Mouse (Mus musculus): ENCODE measurements around the gene Bglap2. TPM values are rescaled to one million over a fixed set of nuclear protein-coding genes. Genes with fewer than 3 reads are reported as not detected.
"Not testable (repeated sequence)": the region's sequence is repeated elsewhere in the genome, so short reads cannot be mapped to it uniquely, and the experiment has no call there.

Gene Bglap2
- polyA plus RNA-seq, 1 experiment, result not detected

- Histone ChIP-seq H3K4me3 (ENCODE audit: insufficient read depth, low read depth, low read length) (no peak overlapping the region), H3K4me1 (ENCODE audit: control insufficient read depth, insufficient read depth, low read length) (no peaks in the 10 kb centered on the region), H3K27ac (ENCODE audit: insufficient read depth, low read depth, low read length) (no peak overlapping the region), H3K36me3 (ENCODE audit: control insufficient read depth, insufficient read depth, low read length) (no peaks in the 10 kb centered on the region), H3K27me3 (replicated peaks; ENCODE audit: control insufficient read depth, insufficient read depth, low read length) (no peaks in the 10 kb centered on the region)
- 79% methylated on average over 9 of the region's 9 CpGs for WGBS
- DNase-seq, result no peak
- TF ChIP-seq CTCF (conservative IDR thresholded peaks at IDR 0.05; ENCODE audit: insufficient read depth, insufficient read length, low read depth, low read length) (no peak), POLR2A (IDR thresholded peaks at IDR 0.05; ENCODE audit: low read depth, low read length) (no peak)
These were observed 15.4 kb upstream of the Bglap2 start for GRCm38 (mm10) chr3:88393776-88394375.

GRCm38 (mm10) chr3:88384364-88384763 is 5.9 kb upstream of the Bglap2 start, which contains the start of gene Bglap:
TSS of gene Bglap (minus strand) at chr3:88384464.
- WGBS, result 75% methylated on average over 5 of the region's 5 CpGs
- H3K27me3 ChIP-seq (replicated peaks; ENCODE audit: control insufficient read depth, insufficient read depth, low read length), result no peaks in the 10 kb centered on the region
- no peak within 1 kb of the TSS for H3K4me3 ChIP-seq (ENCODE audit: insufficient read depth, low read depth, low read length)
- no peak within 1 kb of the TSS for H3K27ac ChIP-seq (ENCODE audit: insufficient read depth, low read depth, low read length)
- no peaks in the 10 kb centered on the region for H3K4me1 ChIP-seq (ENCODE audit: control insufficient read depth, insufficient read depth, low read length)
- DNase-seq, result no peak
- H3K36me3 ChIP-seq (ENCODE audit: control insufficient read depth, insufficient read depth, low read length), result no peaks in the 10 kb centered on the region
- no peak for TF ChIP-seq CTCF (conservative IDR thresholded peaks at IDR 0.05; ENCODE audit: insufficient read depth, insufficient read length, low read depth, low read length)
- no peak for TF ChIP-seq POLR2A (IDR thresholded peaks at IDR 0.05; ENCODE audit: low read depth, low read length)

- H3K27ac ChIP-seq (ENCODE audit: insufficient read depth, low read depth, low read length); H3K4me1 ChIP-seq (ENCODE audit: control insufficient read depth, insufficient read depth, low read length); H3K36me3 ChIP-seq (ENCODE audit: control insufficient read depth, insufficient read depth, low read length); DNase-seq; H3K4me3 ChIP-seq (ENCODE audit: insufficient read depth, low read depth, low read length); H3K27me3 ChIP-seq (replicated peaks; ENCODE audit: control insufficient read depth, insufficient read depth, low read length): not testable (repeated sequence)
- 48% methylated on average over 3 of the region's 7 CpGs for WGBS
These were observed 3.9 kb upstream of the Bglap2 start for GRCm38 (mm10) chr3:88382383-88382782.

- peak; percentile 38 for DNase-seq
- H3K27me3 ChIP-seq (replicated peaks; ENCODE audit: control insufficient read depth, insufficient read depth, low read length); H3K36me3 ChIP-seq (ENCODE audit: control insufficient read depth, insufficient read depth, low read length); H3K4me3 ChIP-seq (ENCODE audit: insufficient read depth, low read depth, low read length); H3K4me1 ChIP-seq (ENCODE audit: control insufficient read depth, insufficient read depth, low read length); H3K27ac ChIP-seq (ENCODE audit: insufficient read depth, low read depth, low read length): not testable (repeated sequence)
- WGBS, result 14% methylated on average over 21 of the region's 22 CpGs
These were observed 3.2 kb upstream of the Bglap2 start for GRCm38 (mm10) chr3:88381389-88382315.

GRCm38 (mm10) chr3:88376644-88377043 is 1.9 kb downstream of the Bglap2 start:
- 42% methylated on average over 7 of the region's 7 CpGs for WGBS

GRCm38 (mm10) chr3:88375750-88376626 is 2.5 kb downstream of the Bglap2 start:
- H3K4me3 ChIP-seq (ENCODE audit: insufficient read depth, low read depth, low read length); H3K36me3 ChIP-seq (ENCODE audit: control insufficient read depth, insufficient read depth, low read length); H3K27me3 ChIP-seq (replicated peaks; ENCODE audit: control insufficient read depth, insufficient read depth, low read length); H3K4me1 ChIP-seq (ENCODE audit: control insufficient read depth, insufficient read depth, low read length); H3K27ac ChIP-seq (ENCODE audit: insufficient read depth, low read depth, low read length): not testable (repeated sequence)
- peak; percentile 49 for DNase-seq
- 12% methylated on average over 19 of the region's 19 CpGs for WGBS

More at GRCm38 (mm10) chr3:88376644-88377043, 1.9 kb downstream of the Bglap2 start:
- DNase-seq; H3K4me1 ChIP-seq (ENCODE audit: control insufficient read depth, insufficient read depth, low read length); H3K27ac ChIP-seq (ENCODE audit: insufficient read depth, low read depth, low read length); H3K27me3 ChIP-seq (replicated peaks; ENCODE audit: control insufficient read depth, insufficient read depth, low read length); H3K36me3 ChIP-seq (ENCODE audit: control insufficient read depth, insufficient read depth, low read length); H3K4me3 ChIP-seq (ENCODE audit: insufficient read depth, low read depth, low read length): not testable (repeated sequence)

GRCm38 (mm10) chr3:88372643-88373042 is 5.9 kb downstream of the Bglap2 start, which contains the start of gene Bglap3:
TSS of gene Bglap3 (minus strand) at chr3:88372743.
- not testable (repeated sequence) for H3K27ac ChIP-seq (ENCODE audit: insufficient read depth, low read depth, low read length); H3K4me3 ChIP-seq (ENCODE audit: insufficient read depth, low read depth, low read length); DNase-seq; H3K4me1 ChIP-seq (ENCODE audit: control insufficient read depth, insufficient read depth, low read length); H3K27me3 ChIP-seq (replicated peaks; ENCODE audit: control insufficient read depth, insufficient read depth, low read length); H3K36me3 ChIP-seq (ENCODE audit: control insufficient read depth, insufficient read depth, low read length)
- 91% methylated on average over 9 of the region's 9 CpGs for WGBS

- WGBS, result 86% methylated on average over 7 of the region's 7 CpGs
These were observed 10.0 kb downstream of the Bglap2 start for GRCm38 (mm10) chr3:88368511-88368910.

GRCm38 (mm10) chr3:88367517-88367916 is 11.0 kb downstream of the Bglap2 start:
- DNase-seq, result not testable (repeated sequence)
- WGBS, result 51% methylated on average over 3 of the region's 7 CpGs

More at GRCm38 (mm10) chr3:88368511-88368910, 10.0 kb downstream of the Bglap2 start:
- not testable (repeated sequence) for H3K4me3 ChIP-seq (ENCODE audit: insufficient read depth, low read depth, low read length); H3K4me1 ChIP-seq (ENCODE audit: control insufficient read depth, insufficient read depth, low read length); H3K36me3 ChIP-seq (ENCODE audit: control insufficient read depth, insufficient read depth, low read length); H3K27me3 ChIP-seq (replicated peaks; ENCODE audit: control insufficient read depth, insufficient read depth, low read length); DNase-seq; H3K27ac ChIP-seq (ENCODE audit: insufficient read depth, low read depth, low read length)

GRCm38 (mm10) chr3:88366830-88367428 is 11.6 kb downstream of the Bglap2 start:
- H3K4me3 ChIP-seq (ENCODE audit: insufficient read depth, low read depth, low read length); H3K27ac ChIP-seq (ENCODE audit: insufficient read depth, low read depth, low read length); H3K4me1 ChIP-seq (ENCODE audit: control insufficient read depth, insufficient read depth, low read length); H3K36me3 ChIP-seq (ENCODE audit: control insufficient read depth, insufficient read depth, low read length); H3K27me3 ChIP-seq (replicated peaks; ENCODE audit: control insufficient read depth, insufficient read depth, low read length): not testable (repeated sequence)
- peak; percentile 51 for DNase-seq
- whole genome bisulfite sequencing, result 8% methylated on average over 20 of the region's 22 CpGs

More at GRCm38 (mm10) chr3:88367517-88367916, 11.0 kb downstream of the Bglap2 start:
- not testable (repeated sequence) for H3K36me3 ChIP-seq (ENCODE audit: control insufficient read depth, insufficient read depth, low read length); H3K4me3 ChIP-seq (ENCODE audit: insufficient read depth, low read depth, low read length); H3K27me3 ChIP-seq (replicated peaks; ENCODE audit: control insufficient read depth, insufficient read depth, low read length); H3K27ac ChIP-seq (ENCODE audit: insufficient read depth, low read depth, low read length); H3K4me1 ChIP-seq (ENCODE audit: control insufficient read depth, insufficient read depth, low read length)
